Mouse (Mus musculus): ENCODE data around the gene Pla2g3. TPM values are rescaled to one million over a fixed set of nuclear protein-coding genes. Genes with fewer than 3 reads are reported as not detected.

The Pla2g3 gene
- 0.41 and 0.70 TPM in 2 replicates for polyA plus RNA-seq (2021; fragmentation: Nextera tagmentation)
- long read RNA-seq, experiment 1, partial matches to known transcripts = 0 of 3 reads
- long read RNA-seq, experiment 1, other reads (novel, unspliced or antisense) = 2 of 3 reads
- long read RNA-seq, experiment 2, partial matches to known transcripts = 2 of 37 reads
- long read RNA-seq, experiment 2, other reads (novel, unspliced or antisense) = 34 of 37 reads

DNA sequence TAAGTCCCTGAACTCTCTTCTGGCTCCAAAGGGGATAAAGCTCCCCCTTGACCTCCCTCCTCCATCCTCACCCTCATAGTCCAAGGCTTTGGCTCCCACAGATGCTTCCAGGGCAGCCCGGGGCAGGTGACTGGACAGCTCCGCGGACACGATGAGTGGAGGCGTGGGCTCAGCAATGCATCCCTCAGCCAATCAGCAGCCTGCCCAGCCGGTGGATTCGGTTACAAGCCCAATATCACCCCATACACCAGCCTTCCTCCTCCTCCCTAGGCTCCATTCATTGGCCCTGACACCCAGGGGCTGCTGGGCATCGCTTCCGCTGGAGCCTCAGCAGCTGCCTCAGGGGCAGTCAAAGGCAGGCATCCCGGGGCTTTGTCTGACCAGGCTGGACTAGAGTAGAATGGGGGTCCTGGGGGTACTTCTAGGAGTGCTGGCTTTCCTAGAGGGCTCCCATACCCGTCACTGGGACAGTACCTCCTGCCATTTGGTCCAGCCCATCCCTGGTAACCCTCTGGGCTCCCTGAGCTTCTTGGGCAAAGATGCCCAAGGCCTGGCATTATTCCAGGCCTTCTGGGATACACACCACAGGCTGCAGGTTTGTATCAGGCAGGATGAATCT, at the start of gene Pla2g3:
Gene Pla2g3 (plus strand): TSS at position 333 of the 619 bp plus-strand sequence.

DNA sequence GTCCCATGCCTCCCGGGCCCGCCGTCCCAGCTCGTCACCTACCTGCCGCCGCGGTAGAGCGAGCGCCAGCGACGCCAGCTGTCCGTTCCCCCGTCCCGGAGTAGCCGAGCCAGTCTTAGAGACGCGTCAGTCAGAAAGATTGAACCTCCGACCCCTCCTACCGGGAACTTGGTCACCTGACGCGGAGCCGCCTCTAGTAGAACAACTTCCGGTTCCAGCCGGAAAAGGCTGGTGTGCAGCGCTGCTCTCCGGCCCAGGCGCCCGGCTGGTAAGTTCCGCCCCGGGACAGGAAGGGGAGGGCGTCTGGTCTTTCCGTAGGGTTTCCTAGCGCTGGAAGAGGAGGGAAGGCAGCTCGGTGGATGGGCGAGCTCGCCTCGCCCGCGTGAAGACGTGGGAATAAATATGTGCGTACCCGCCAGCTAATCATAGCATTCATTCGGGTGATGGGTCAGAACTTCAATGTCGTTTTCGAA, 35.9 kb upstream of the Pla2g3 start, which contains the start of gene Rnf185:
Gene Rnf185 (minus strand): TSS at position 197 of the 473 bp plus-strand sequence.

DNA sequence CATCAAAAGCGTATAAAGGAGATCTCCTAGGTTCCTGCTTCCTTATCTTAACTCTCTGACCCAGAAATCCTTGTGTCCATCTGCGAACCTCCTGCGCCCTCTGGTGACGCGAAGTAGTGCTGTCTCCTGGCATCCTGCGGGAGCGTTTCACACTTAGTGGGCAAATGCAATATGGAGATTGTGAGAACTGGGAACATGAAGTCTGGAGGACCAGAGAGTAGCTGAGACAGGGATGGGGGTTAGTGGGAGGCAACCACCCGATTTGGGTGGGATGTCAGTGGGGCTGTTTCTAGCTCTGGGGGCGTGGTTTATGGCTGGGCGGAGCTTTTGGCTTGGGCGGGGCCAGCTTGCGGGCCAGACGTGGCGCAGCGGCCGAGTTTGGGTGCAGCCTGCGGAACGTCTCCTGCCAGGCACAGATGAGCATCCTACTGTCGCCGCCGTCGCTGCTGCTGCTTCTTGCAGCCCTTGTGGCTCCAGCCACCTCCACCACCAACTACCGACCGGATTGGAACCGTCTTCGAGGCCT, 26.5 kb downstream of the Pla2g3 start, which contains the start of gene Selenom:
Gene Selenom (plus strand): TSS at position 156 of the 526 bp plus-strand sequence.

DNA sequence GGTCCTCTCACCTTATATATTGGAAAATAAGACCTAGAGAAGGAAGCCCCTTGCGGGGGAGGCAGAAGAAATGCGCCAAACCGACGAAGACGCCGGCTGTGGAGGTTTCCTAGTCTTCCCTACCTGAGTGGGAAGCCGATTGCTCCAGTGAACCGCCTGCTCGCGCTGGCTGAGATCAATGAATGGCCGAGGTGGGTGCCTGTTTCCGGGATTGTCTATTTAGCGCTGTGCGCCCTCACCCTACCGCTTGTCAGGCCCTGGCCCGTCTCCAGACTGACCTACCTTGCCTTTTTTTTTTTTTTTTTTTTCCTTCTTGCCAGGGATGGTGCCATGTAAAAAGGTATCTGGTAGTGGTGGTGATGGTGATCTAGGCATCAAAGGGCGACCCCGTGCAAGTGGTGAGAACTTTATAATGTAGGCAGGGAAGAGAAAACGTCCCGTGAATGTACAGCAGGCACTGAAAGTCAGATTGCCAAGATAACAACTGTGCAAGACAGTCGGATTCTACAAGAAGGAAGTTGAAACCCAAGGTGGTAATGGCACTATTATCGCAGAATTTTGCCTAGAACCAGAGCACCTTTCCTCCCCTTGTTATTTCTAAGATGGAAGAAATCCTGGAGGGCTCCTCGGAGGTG, 52.5 kb downstream of the Pla2g3 start, which contains the start of gene Smtn:
Gene Smtn (minus strand): TSS at position 162 of the 635 bp plus-strand sequence.

Other genes starting within 250 kb of the Pla2g3 start
- gene Drg1, start 221.9 kb upstream of the Pla2g3 start, polyA plus RNA-seq (2021; fragmentation: Nextera tagmentation) = 134 and 136 TPM in 2 replicates
- 13.2 and 15.2 TPM in 2 replicates for gene Patz1, start 199.4 kb upstream of the Pla2g3 start, polyA plus RNA-seq (2021; fragmentation: Nextera tagmentation)
- 37.4 and 41.6 TPM in 2 replicates for gene Pik3ip1, start 157.9 kb upstream of the Pla2g3 start, polyA plus RNA-seq (2021; fragmentation: Nextera tagmentation)
- gene Limk2, start 79.1 kb upstream of the Pla2g3 start, polyA plus RNA-seq (2021; fragmentation: Nextera tagmentation) = 27.1 and 30.4 TPM in 2 replicates
- 19.6 and 20.2 TPM in 2 replicates for gene Rnf185, start 35.9 kb upstream of the Pla2g3 start, polyA plus RNA-seq (2021; fragmentation: Nextera tagmentation)
- 18.2 and 24.3 TPM in 2 replicates for gene Inpp5j, start 16.5 kb downstream of the Pla2g3 start, polyA plus RNA-seq (2021; fragmentation: Nextera tagmentation)
- 482 and 525 TPM in 2 replicates for gene Selenom, start 26.4 kb downstream of the Pla2g3 start, polyA plus RNA-seq (2021; fragmentation: Nextera tagmentation)
- 1.6 and 1.8 TPM in 2 replicates for gene Smtn, start 52.3 kb downstream of the Pla2g3 start, polyA plus RNA-seq (2021; fragmentation: Nextera tagmentation)
- gene Morc2a, start 160.9 kb downstream of the Pla2g3 start, polyA plus RNA-seq (2021; fragmentation: Nextera tagmentation) = 3.8 and 4.0 TPM in 2 replicates

All from layer of hippocampus, adult 6 months (tissue).